Mouse (Mus musculus): ENCODE measurements around the gene Fam49a.

Gene Fam49a

DNA sequence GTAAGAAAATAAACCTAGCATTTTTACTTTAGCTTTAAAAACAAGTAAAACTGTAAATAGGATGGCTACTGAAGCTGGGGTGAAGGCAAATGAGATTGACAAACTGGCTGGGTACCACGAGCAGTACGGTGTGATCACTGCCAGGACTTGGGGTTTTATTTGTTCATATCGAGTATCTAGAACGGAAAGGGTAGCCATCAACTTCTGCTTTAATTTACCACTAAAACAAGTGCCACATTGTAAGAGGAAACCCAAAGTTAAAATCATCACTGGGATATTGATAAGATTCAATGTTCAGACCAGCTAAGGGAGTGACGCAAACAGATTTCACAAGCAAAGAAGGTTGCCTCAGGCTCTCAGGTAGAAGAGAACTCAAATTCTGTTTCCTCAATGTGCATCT lies 98.0 kb downstream of the Fam49a start:
- DNase-seq (ENCODE audit: low spot score in 2 of 2) = no peak

DNA sequence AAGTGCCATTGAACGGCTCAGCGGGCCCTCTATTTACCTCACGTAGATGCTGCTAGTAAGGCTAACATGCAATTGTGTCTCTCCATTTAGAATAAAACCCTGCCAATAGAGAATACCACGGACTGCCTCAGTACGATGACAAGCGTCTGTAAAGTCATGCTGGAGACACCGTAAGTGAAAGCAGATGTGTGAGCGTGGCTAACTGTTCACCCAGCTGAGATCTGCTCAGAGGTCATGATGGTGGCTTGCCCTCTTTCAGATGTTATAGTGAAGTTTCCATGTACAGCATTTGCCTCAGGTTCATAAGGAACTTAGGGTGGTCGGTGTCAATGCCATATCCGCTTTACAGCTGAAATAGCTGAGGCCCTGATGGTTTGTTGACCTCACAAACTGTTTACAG lies 100.4 kb downstream of the Fam49a start:
- no peak for DNase-seq (ENCODE audit: low spot score in 2 of 2)

GRCm38 (mm10) chr12:12364201-12364600 lies 102.3 kb downstream of the Fam49a start:
- no peak for DNase-seq (ENCODE audit: low spot score in 2 of 2)

- DNase-seq (ENCODE audit: low spot score in 2 of 2) = peak; percentile 38 to 58
Observed at GRCm38 (mm10) chr12:12367423-12367822, 105.5 kb downstream of the Fam49a start.

- no peak for DNase-seq (ENCODE audit: low spot score in 2 of 2)
Observed at GRCm38 (mm10) chr12:12373111-12373862, 111.3 kb downstream of the Fam49a start.

DNA sequence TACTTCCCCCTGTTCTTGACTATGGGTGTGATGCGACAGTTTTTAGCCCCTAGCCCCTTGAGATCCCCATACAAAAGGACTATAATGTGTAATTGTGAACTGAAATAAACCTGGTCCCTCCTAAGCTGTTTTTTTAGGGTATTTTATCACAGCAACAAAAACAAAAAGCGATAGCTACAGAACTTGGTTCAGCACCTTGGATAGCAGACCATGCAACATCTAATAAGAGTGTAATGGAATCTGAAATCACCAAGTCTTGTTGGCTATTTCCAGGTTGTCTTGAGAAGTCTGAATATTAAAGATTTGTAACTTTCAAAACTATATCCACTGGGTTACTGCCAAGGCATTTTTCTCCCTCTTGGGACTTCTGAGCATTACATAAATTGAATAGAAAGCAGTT lies 117.1 kb downstream of the Fam49a start:
- DNase-seq (ENCODE audit: low spot score in 2 of 2) = no peak

- DNase-seq (ENCODE audit: low spot score in 2 of 2) = peak in 1 of 2 experiments; percentile 31
Observed at GRCm38 (mm10) chr12:12389271-12389670, 127.3 kb downstream of the Fam49a start.

- peak; percentile 54 to 77 for DNase-seq (ENCODE audit: low spot score in 2 of 2)
Observed at GRCm38 (mm10) chr12:12396224-12396623, 134.3 kb downstream of the Fam49a start.

DNA sequence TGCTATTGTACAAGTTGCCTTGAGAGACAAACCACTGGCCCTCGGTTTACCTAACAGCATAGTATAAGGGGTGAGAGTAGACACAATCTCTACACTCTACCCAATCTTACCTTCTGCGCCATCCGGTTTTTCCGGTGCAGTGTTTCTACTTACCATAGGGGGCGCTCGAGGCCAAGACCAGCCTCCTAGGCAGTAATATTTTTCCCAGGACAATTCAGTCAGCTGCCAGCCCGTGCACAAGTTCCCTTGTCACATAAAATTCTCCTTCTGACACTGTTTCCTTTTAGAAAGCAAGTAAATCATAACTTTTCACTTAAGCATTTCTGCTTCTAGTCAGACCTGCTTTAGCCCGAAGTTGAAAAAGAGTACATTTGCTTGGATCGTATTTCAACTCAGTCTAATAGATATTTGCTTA lies 139.1 kb downstream of the Fam49a start:
- peak; percentile 56 to 68 for DNase-seq (ENCODE audit: low spot score in 2 of 2)

- DNase-seq (ENCODE audit: low spot score in 2 of 2) = peak in 1 of 2 experiments; percentile 43
Observed at GRCm38 (mm10) chr12:12401504-12401903, 139.6 kb downstream of the Fam49a start.

GRCm38 (mm10) chr12:12405491-12406110 lies 143.7 kb downstream of the Fam49a start:
- no peak for DNase-seq (ENCODE audit: low spot score in 2 of 2)

DNA sequence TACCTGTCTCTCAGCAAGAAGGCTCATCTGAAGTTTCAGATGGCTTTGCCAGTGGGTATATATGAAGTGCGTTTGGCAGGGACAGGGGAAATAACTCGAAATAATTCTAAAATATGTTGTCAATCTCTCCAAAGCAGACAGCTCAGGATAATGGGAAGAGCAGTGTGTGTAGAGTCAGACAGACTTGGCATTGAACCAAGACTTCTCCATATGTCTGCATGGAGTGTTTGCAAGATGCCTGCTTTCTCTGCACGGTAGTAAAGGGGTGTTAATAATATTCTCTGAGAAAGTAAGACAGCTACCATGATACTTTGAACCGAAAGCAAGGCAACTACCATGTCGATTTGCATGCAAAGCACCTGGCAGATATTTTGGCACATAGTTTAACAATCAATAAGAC lies 147.1 kb downstream of the Fam49a start:
- DNase-seq (ENCODE audit: low spot score in 2 of 2) = no peak

DNA sequence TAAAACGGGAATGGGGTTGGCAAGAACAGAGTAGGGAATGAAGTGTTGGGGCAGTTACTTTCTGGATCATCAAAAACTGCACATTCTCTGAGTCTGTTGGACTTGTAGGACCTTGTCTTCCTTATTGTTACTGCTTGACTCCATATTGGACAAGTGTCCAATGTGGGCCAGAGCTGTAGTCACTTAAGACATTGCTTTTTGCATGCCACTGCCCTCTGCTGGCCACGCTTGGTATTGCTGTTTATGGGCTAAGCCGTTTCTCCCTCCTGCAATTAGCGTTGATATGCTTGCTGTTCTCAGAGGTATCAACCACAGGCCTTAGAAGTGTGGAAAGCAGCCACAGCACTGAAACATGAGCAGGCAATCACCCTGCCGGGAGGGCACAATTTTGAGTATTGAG lies 150.7 kb downstream of the Fam49a start:
- DNase-seq (ENCODE audit: low spot score in 2 of 2) = peak; percentile 57 to 79

DNA sequence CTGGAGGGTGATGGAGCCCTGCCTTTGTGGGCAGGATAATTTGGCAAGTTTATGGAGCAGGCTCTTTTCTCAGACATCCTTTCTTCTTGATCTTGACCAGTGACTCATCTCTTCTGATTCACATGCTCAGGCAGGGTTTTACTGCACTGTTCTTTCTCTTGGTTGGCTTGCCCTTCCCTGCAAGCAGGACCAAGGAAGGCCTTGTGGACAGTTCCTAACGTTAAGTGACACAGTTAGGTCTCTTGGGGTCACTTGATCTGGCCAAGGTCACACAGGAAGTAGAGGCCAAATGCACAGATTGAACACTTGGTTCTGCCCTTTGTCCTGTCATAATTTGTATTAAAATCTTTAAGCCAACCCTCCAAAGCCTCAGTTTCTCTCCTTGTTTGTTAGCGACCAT lies 158.5 kb downstream of the Fam49a start:
- no peak for DNase-seq (ENCODE audit: low spot score in 2 of 2)

DNA sequence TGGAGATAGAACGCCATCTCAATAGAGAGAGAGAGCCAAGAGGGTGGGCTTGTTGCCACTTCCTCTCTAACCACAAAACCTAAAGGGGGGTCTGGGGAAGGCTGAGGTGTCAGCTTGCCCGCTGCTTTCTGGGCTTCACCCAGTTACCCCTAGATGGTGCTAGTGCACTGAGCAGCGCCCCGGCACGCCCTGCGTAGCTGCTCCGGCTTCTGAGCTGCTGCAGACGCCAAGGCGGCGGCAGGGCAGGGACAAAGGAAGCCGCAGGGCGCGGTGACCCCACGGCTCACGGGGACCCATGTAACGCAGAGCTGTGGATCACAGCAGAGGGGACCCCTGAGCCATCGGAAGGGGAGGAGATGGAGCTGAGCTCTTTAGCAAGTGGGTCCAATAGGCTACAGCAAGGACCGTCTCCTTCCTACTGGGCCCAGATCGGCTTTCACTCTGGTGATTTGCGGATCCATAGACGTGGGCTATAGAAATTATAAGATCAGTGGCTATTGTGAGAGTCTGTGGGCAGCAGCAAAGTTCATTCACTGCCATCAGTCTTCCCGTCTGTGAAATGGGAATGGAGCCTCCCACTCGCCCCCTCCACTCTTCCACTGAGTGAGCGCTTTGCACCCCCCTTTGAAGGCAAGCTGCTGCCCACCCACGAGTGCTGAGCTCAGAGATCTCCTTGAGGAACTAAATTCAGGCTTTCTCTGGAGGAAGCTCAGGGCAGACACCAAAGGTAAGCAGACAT lies 159.1 kb downstream of the Fam49a start:
- peak; percentile 91 for DNase-seq (ENCODE audit: low spot score in 2 of 2)

- no peak for DNase-seq (ENCODE audit: low spot score in 2 of 2)
Observed at GRCm38 (mm10) chr12:12421580-12421878, 159.6 kb downstream of the Fam49a start.

GRCm38 (mm10) chr12:12425188-12425587 lies 163.2 kb downstream of the Fam49a start:
- no peak for DNase-seq (ENCODE audit: low spot score in 2 of 2)

DNA sequence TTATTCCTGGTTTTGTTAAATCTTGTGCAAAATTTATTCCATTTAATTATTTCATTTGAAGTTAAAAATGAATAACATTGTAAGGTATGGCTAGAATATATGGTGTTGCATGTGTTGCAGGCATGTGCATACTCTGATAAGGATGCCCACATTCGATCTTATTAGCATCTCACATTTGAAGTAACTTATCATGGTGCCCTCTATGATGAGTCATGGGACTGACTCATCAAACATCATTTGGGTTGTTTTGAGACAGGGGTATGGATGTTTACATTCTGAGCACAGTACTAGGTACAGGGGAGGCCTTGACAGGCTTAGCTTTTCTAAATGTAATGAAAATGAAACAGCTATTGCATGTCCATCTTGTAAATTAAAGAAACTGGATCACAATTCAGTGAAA lies 165.3 kb downstream of the Fam49a start:
- DNase-seq (ENCODE audit: low spot score in 2 of 2) = no peak

- no peak for DNase-seq (ENCODE audit: low spot score in 2 of 2)
Observed at GRCm38 (mm10) chr12:12428886-12429285, 166.9 kb downstream of the Fam49a start.

Measured in right cerebral cortex, postnatal 10 days (tissue).